Mouse (Mus musculus) CH12.LX (cell line): ENCODE measurements around the gene Disp2. TPM values are rescaled to one million over a fixed set of nuclear protein-coding genes. Genes with fewer than 3 reads are reported as not detected.
A peak's percentile ranks its signal among the peaks of the same experiment; 100 is the strongest.

Experiments used
- DNase-seq: peaks from one replicate; pipeline ENCODE4 v3.0.0-alpha.2; 2013; ENCODE audit errors: extremely low read depth
- H3K27ac ChIP-seq: 2 replicates; pipeline ENCODE4 v1.5.1; 2012; ENCODE audit warnings: low read depth, mild to moderate bottlenecking, control low read depth, moderate library complexity; ENCODE audit not compliant: insufficient read depth
- H3K27me3 ChIP-seq: replicated peaks from 2 replicates; pipeline ENCODE3; 2012; ENCODE audit warnings: inconsistent platforms
- H3K36me3 ChIP-seq, 2 experiments: replicated peaks in 1 of 2; 2 replicates each; pipeline versions ENCODE3 to v1.6.1; 2012; ENCODE audit warnings: inconsistent platforms in 1 of 2, low read length in 1 of 2, mild to moderate bottlenecking in 1 of 2, mixed read lengths in 1 of 2, moderate library complexity in 1 of 2; ENCODE audit not compliant: control insufficient read depth in 1 of 2, insufficient read depth in 1 of 2
- H3K4me1 ChIP-seq, 2 experiments: 2 replicates each; pipeline ENCODE4 v1.6.1; 2012; ENCODE audit warnings: inconsistent platforms in 1 of 2, moderate library complexity in 1 of 2; ENCODE audit not compliant: insufficient read depth in 2 of 2, control insufficient read depth in 1 of 2
- H3K4me2 ChIP-seq: 2 replicates; pipeline ENCODE4 v1.6.1; 2012; ENCODE audit warnings: low read depth, mild to moderate bottlenecking, control low read depth; ENCODE audit not compliant: poor library complexity, insufficient read depth, severe bottlenecking
- H3K4me3 ChIP-seq, 3 experiments: fragments of 150-350 bp in 1 of 3; sonication (generic) in 1 of 3; replicated peaks in 1 of 3; 2 replicates each; pipeline versions ENCODE3 to v1.5.1; 2011 to 2012; ENCODE audit warnings: low read depth in 2 of 3, low read length in 2 of 3, mild to moderate bottlenecking in 2 of 3, moderate library complexity in 2 of 3, control low read depth in 1 of 3, improper control_type of control experiment in 1 of 3, inconsistent platforms in 1 of 3, mixed read lengths in 1 of 3; ENCODE audit not compliant: poor library complexity in 1 of 3
- H3K79me2 ChIP-seq: replicated peaks from 2 replicates; pipeline ENCODE4 v1.6.1; 2012; ENCODE audit warnings: mild to moderate bottlenecking, moderate library complexity; ENCODE audit not compliant: control insufficient read depth, poor library complexity, insufficient read depth, severe bottlenecking; ENCODE audit errors: extremely low read depth
- H3K9ac ChIP-seq: 2 replicates; pipeline ENCODE4 v1.6.1; 2012; ENCODE audit warnings: low read depth, mild to moderate bottlenecking, control low read depth, moderate library complexity; ENCODE audit not compliant: insufficient read depth
- H3K9me3 ChIP-seq: replicated peaks from 2 replicates; pipeline ENCODE3; 2012; ENCODE audit warnings: low read length, inconsistent platforms, mixed read lengths
- BHLHE40 ChIP-seq: IDR thresholded peaks from 2 replicates; pipeline ENCODE4 v1.6.1; 2011; ENCODE audit warnings: mild to moderate bottlenecking, low read depth, low read length, improper control_type of control experiment
- CHD2 ChIP-seq: IDR thresholded peaks from 2 replicates; pipeline ENCODE4 v1.6.1; 2011; ENCODE audit warnings: low read length, improper control_type of control experiment
- CTCF ChIP-seq, 2 experiments: IDR thresholded peaks in 1 of 2; conservative IDR thresholded peaks in 1 of 2; 2 replicates each; pipeline ENCODE4 v1.5.1; 2011 to 2012; ENCODE audit warnings: low read depth in 2 of 2, low read length in 2 of 2, improper control_type of control experiment in 1 of 2, inconsistent platforms in 1 of 2, mild to moderate bottlenecking in 1 of 2, moderate library complexity in 1 of 2
- GABPA ChIP-seq: IDR thresholded peaks from 2 replicates; pipeline ENCODE4 v1.6.1; 2012; ENCODE audit warnings: low read depth, low read length, improper control_type of control experiment, inconsistent platforms; ENCODE audit not compliant: insufficient replicate concordance
- JUN ChIP-seq: IDR thresholded peaks from 2 replicates; pipeline ENCODE4 v1.6.1; 2011; ENCODE audit warnings: low read depth, mild to moderate bottlenecking, low read length, improper control_type of control experiment, moderate library complexity; ENCODE audit not compliant: insufficient read depth
- JUND ChIP-seq: conservative IDR thresholded peaks from 2 replicates; pipeline ENCODE4 v1.6.1; 2011; ENCODE audit warnings: low read depth, low read length, improper control_type of control experiment
- KAT2A ChIP-seq: IDR thresholded peaks from 2 replicates; pipeline ENCODE4 v1.6.1; 2012; ENCODE audit warnings: low read length, improper control_type of control experiment, inconsistent platforms; ENCODE audit not compliant: insufficient replicate concordance
- MAFK ChIP-seq: IDR thresholded peaks from 2 replicates; pipeline ENCODE4 v1.6.1; 2011; ENCODE audit warnings: low read length, improper control_type of control experiment; ENCODE audit not compliant: insufficient replicate concordance
- MAX ChIP-seq: IDR thresholded peaks from 2 replicates; pipeline ENCODE4 v1.6.1; 2011; ENCODE audit warnings: low read length, improper control_type of control experiment
- MAZ ChIP-seq: IDR thresholded peaks from 2 replicates; pipeline ENCODE4 v1.6.1; 2012; ENCODE audit warnings: low read depth, mild to moderate bottlenecking, inconsistent platforms, low read length, improper control_type of control experiment, moderate library complexity
- MYC ChIP-seq: IDR thresholded peaks from 2 replicates; pipeline ENCODE4 v1.6.1; 2011; ENCODE audit warnings: low read depth, mild to moderate bottlenecking, improper control_type of control experiment, low read length
- NELFE ChIP-seq: IDR thresholded peaks from 2 replicates; pipeline ENCODE4 v1.6.1; 2011; ENCODE audit warnings: low read depth, low read length, improper control_type of control experiment
- NRF1 ChIP-seq: IDR thresholded peaks from 2 replicates; pipeline ENCODE4 v1.6.1; 2014; ENCODE audit warnings: low read depth, mild to moderate bottlenecking, inconsistent platforms, low read length, improper control_type of control experiment, moderate library complexity
- POLR2A ChIP-seq: IDR thresholded peaks from 2 replicates; pipeline ENCODE4 v1.6.1; 2011; ENCODE audit warnings: low read depth, mild to moderate bottlenecking, improper control_type of control experiment, low read length
- POLR2AphosphoS2 ChIP-seq: IDR thresholded peaks from 2 replicates; pipeline ENCODE4 v1.6.1; 2011; ENCODE audit warnings: low read depth, low read length, improper control_type of control experiment
- RAD21 ChIP-seq: IDR thresholded peaks from 2 replicates; pipeline ENCODE4 v1.6.1; 2011; ENCODE audit warnings: low read depth, mild to moderate bottlenecking, low read length, improper control_type of control experiment, moderate library complexity
- SMC3 ChIP-seq: IDR thresholded peaks from 2 replicates; pipeline ENCODE4 v1.6.1; 2011; ENCODE audit warnings: low read depth, low read length, improper control_type of control experiment
- USF1 ChIP-seq: IDR thresholded peaks from 2 replicates; pipeline ENCODE4 v1.6.1; 2014; ENCODE audit warnings: low read depth, mild to moderate bottlenecking, inconsistent platforms, low read length, improper control_type of control experiment
- USF2 ChIP-seq: conservative IDR thresholded peaks from 2 replicates; pipeline ENCODE4 v1.6.1; 2011; ENCODE audit warnings: low read depth, low read length, improper control_type of control experiment
- ZC3H11A ChIP-seq: IDR thresholded peaks from 2 replicates; pipeline ENCODE4 v1.6.1; 2012; ENCODE audit warnings: low read depth, mild to moderate bottlenecking, inconsistent platforms, low read length, improper control_type of control experiment
- ZKSCAN1 ChIP-seq: IDR thresholded peaks from 2 replicates; pipeline ENCODE4 v1.6.1; 2012; ENCODE audit warnings: low read depth, inconsistent platforms, low read length, improper control_type of control experiment, borderline replicate concordance
- ZNF384 ChIP-seq: IDR thresholded peaks from 2 replicates; pipeline ENCODE4 v1.6.1; 2012; ENCODE audit warnings: low read depth, low read length, improper control_type of control experiment, inconsistent platforms
- dilution Hi-C: fragments of 300-500 bp; cut with MboI; formaldehyde crosslinking; loops from 2 replicates; pipeline ENCODE4 v1.14.3; 2020; ENCODE audit warnings: low sequenced_read_pairs; ENCODE audit not compliant: extremely low pct_unique_long_range_greater_than_20kb, extremely low pct_ligation_motif_present
- in situ Hi-C: fragments of 300-500 bp; cut with MboI; formaldehyde crosslinking; loops from 3 replicates; pipeline ENCODE4 v1.14.3; 2019; ENCODE audit warnings: low sequenced_read_pairs, low pct_ligation_motif_present, low pct_unique_long_range_greater_than_20kb, mixed read lengths
- polyA plus RNA-seq: library from polyadenylated mRNA; unstranded; fragments of >175 nt; gene quantifications from 2 replicates; pipeline ENCODE4 v1.2.1, GENCODE M21; 2012; ENCODE audit warnings: low read depth; ENCODE audit not compliant: insufficient read length
- total RNA-seq, 2 experiments: library from RNA; depleted of rRNA; stranded (reverse); fragments of 300-350 nt in 1 of 2; fragments of >200 nt in 1 of 2; gene quantifications; 2 replicates each; pipeline ENCODE4 v1.2.3; 2012 to 2014

Disp2 gene
- total and polyA plus RNA-seq, 3 experiments = not detected

GRCm38 (mm10) chr2:118743261-118743943, 36.1 kb upstream of the Disp2 start:
- no peak overlapping the region for H3K4me3 ChIP-seq
- dilution Hi-C loops = no loop called here
- peak; percentile 65 for DNase-seq
- TF ChIP-seq ZKSCAN1 (no peak), USF2 (no peak), KAT2A (no peak), MAX (no peak), MYC (no peak), CTCF (conservative IDR thresholded peaks at IDR 0.05 in 1 of 2, IDR thresholded peaks at IDR 0.05 in 1 of 2; ENCODE audit: low read depth in 2 of 2, low read length in 2 of 2) (peak; percentile 81 to 83), USF1 (no peak), RAD21 (peak; percentile 42), BHLHE40 (no peak), SMC3 (peak; percentile 79), ZC3H11A (no peak), JUND (no peak), NRF1 (no peak)
- TF ChIP-seq, all 38 proteins: peak for 3
- Histone ChIP-seq H3K36me3 (peaks cover 0 to 2% of the 10 kb centered on the region in 2 experiments), H3K79me2 (no peaks in the 10 kb centered on the region), H3K9ac (no peak overlapping the region), H3K9me3 (no peaks in the 10 kb centered on the region), H3K4me1 (peaks cover 0 to 31% of the 10 kb centered on the region in 2 experiments; a peak in 2 of 4 replicates), H3K4me2 (no peak overlapping the region), H3K27ac (no peak overlapping the region), H3K27me3 (peaks cover 21% of the 10 kb centered on the region)
- in situ Hi-C loops = loop anchor here (25.0 kb wide), 1 partner anchor 256 kb away; the partner anchor contains the start of gene Srp14

DNA sequence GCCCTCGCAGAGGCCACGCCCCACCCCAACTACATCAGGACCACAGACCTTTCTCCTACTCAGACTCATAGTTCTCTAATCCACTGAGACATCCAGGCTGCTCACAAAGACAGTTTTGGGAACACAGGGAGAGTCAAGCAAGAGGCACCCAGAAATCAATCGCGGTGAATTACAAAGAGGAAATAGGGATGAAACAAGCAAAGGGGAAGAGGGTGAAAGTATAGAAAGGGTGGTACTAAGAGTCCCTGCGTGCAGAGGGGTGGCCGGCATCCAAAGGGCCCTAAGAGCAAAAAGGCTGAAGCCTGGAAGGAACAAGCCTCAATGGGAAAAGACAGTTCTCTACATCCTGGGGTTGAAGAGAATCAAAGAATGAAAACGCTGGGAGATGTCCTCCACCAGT, 34.9 kb upstream of the Disp2 start:
- H3K4me1 ChIP-seq = peaks cover 0 to 38% of the 10 kb centered on the region in 2 experiments; a peak in 2 of 4 replicates
- no peak for TF ChIP-seq NELFE
- no peak for TF ChIP-seq RAD21
- TF ChIP-seq USF1 = no peak
- TF ChIP-seq ZNF384 = no peak
- no peak for TF ChIP-seq GABPA
- no peak for TF ChIP-seq MAZ
- no peak for TF ChIP-seq JUN
- no peak for TF ChIP-seq CTCF (conservative IDR thresholded peaks at IDR 0.05 in 1 of 2, IDR thresholded peaks at IDR 0.05 in 1 of 2; ENCODE audit: low read depth in 2 of 2, low read length in 2 of 2)
- TF ChIP-seq MAFK = no peak
- TF ChIP-seq POLR2AphosphoS2 = no peak
- TF ChIP-seq JUND = no peak
- no peak for TF ChIP-seq POLR2A
- no peak for TF ChIP-seq NRF1
- no peak for TF ChIP-seq MAX
- no peak for TF ChIP-seq CHD2
- no peaks in the 10 kb centered on the region for H3K79me2 ChIP-seq
- no peaks in the 10 kb centered on the region for H3K9me3 ChIP-seq
- in situ Hi-C loops = loop anchor here (25.0 kb wide), 1 partner anchor 257 kb away; the partner anchor contains the start of gene Srp14
- peak overlapping the region in 1 of 3 experiments; percentile 41 for H3K4me3 ChIP-seq
- peaks cover 20% of the 10 kb centered on the region for H3K27me3 ChIP-seq
- dilution Hi-C loops = no loop called here
- H3K4me2 ChIP-seq = peak overlapping the region; percentile 96
- H3K36me3 ChIP-seq = peaks cover 0 to 8% of the 10 kb centered on the region in 2 experiments
- no peak overlapping the region for H3K27ac ChIP-seq
- no peak for DNase-seq
- H3K9ac ChIP-seq = peak overlapping the region; percentile 81
